Mouse (Mus musculus): ENCODE measurements at regions not wholly inside any gene's neighbourhood (a gene's known extent, or its start where the extent isn't known, plus 50 kb on each side); places are given as distances from the start of the nearest gene placed in this dataset.

DNA sequence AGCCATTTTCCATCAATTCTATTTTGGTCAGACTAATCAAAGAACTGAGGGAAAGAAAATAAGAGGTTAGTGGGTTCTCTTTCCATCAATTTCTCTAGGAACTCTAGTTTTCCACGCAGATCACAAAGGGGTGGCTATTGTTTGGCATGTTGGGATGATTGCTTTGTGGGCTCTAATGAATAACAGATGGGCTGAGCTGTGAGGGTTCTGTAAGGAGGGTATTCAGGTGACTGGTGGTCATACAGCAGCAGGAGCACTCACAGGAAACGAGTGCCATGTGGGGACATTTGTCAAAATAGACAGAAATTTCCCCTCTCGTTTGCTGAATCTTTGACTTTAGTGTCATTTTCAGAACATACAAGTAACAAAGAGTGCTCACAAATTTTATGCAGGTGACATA, 134.9 kb upstream of the Brinp3 start:
- TF ChIP-seq CTCF (conservative IDR thresholded peaks at IDR 0.05; ENCODE audit: insufficient read depth, insufficient read length, low read depth, low read length) (no peak), POLR2A (IDR thresholded peaks at IDR 0.05; ENCODE audit: low read depth, low read length) (no peak)
